Mouse (Mus musculus) yolk sac, embryonic 10.5 days (tissue): ENCODE results near the gene Suco.

Experiments used
- DNase-seq: peaks from one replicate; pipeline ENCODE4 v3.0.0-alpha.2; 2017; ENCODE audit warnings: low spot score

Suco gene

DNA sequence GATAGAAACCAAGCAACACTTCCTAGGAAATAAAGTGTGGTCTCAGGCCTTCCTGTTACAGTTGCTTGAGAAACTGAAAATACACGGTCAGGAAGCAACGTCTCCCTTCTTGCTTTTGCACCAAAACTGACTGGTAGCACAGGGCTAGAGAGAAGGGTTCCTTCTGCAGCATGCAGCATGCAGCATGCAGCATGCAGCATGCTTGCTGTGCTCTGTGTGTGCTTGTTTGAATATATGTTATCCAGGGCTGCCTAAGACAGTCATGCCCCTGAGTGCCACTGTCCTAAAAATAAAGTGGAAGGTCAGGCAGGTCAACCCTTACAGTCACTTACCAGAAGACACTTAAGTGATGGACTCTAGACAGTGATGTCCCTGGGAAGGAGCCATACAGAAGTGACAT lies 17.6 kb upstream of the Suco start:
- no peak for DNase-seq

DNA sequence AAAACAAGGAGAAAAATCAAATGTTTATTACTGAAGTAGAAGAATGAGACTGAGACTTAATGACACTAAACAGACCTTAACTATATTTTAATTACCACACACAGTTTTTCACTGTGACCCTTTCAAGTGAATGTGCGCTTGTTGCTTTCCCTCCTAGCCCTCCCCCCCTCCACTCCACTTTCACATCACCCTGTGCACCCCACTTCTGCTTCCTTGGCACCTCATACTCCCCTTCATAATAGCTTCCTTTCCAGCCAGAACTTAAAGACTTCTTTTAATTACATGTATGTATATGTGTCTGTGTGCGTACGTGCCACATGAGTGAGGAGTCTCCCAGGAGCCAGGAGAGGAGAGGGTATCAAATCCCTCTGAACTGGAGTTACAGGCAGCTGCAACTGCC lies 12.3 kb upstream of the Suco start:
- no peak for DNase-seq

DNA sequence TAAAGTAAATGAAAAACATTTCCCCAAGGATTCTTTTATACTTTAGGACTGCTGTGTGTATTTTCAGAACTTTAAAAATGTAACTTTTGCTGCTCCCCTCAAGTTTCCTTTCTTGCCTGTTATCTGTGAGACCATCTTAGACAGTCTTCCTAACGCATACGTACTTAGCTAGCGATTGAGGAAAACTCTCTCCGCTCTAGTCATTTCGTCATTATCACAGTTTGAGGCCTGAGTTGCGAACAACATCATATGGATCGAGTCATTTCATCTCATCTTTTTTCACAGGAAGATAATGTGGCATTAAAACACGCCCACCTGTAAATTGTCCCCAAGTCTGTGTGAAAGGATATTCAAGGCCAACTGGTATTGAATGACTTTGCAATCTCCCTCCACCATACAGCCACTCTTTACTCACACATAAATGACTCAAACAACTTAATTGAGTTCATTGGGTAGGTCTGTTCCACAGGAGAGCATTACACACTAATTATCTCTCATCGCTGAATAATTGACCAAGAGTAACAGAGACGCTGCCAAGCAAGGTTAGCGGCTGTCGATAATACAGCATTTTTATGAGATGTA lies 11.3 kb upstream of the Suco start:
- no peak for DNase-seq

DNA sequence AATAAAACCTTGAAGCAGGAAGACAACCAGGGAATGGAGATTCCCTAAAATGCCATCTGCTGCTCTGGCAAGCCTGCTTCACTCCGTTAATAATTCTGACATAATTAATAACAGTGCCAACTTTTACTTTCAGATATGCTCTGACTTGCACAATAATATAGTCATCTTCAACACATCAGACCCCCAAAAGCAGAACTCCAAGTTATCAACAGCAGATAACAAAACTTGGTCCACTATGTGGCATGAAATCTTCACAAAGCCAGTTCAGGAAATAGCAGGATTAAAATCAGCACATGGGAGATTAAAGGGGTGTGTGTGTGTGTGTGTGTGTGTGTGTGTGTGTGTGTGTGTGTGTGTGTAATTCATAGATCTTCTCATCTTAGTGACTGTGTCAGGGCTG lies 9.3 kb upstream of the Suco start:
- no peak for DNase-seq

DNA sequence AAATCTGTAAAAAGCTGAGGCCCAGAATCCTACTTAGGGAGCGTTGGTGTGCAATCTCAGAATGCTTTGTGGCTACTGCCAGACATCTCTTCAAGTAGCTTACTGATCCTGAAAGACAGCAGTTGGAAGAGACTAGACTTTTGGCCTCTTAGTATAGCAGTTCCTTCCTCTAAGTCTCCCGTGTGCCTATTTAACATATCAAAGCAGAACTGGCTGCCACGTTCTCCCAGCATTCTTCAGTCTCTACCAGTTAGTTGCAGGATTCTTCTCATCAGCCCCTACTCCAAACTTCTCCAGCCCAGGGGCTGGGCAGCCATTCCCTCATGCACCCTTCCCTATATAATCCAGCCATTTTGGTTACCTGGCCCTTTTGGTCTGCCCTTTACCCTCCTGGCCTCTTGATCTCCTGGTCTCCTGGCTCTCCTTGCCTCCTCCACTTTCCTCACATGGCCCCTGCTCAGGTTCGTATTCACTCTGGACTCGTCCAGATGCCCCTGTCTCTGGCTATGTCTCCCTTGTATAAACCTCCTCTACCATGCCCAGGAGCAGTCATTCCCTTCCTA lies 1.2 kb upstream of the Suco start:
- no peak for DNase-seq

DNA sequence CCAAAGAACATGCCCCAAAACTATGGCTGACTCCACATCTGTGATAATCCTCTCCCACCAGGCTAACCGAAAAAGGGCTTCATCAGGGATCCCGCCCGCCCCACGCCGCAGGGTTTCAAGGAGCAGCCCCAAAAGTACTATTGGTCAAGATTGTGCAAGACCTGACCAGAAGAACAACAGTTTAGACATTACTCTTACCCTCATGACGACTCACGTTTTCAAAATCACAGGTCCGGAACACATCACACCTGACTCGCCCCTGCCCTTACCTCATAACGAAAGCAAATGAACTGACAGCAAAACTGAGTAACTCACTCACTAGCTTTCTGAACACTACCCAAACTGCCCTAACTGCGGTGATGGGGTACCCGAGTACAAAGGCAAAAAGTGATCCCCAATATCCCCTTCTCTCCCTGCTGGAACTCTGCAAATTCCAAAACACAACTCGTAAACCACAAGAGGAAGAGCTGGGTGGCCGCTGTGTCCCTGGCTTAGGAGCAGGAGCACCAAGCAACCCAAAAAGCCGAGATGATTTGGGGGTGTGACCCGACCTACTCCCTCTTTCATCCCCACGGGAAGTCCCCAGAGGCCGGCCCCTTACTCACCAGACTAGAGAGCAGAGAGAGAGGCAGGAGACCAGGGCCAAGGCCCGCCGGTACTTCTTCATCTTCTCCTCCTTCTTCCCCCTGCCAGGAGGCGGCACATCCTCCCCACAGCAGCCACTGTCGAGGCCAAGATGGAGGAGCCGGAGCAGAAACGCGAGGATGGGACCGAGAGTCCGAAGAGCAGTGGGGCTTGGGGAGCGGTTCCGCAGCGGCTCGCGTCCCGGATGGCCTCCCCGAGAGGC lies 553 bp downstream of the Suco start:
- peak; percentile 31 for DNase-seq

DNA sequence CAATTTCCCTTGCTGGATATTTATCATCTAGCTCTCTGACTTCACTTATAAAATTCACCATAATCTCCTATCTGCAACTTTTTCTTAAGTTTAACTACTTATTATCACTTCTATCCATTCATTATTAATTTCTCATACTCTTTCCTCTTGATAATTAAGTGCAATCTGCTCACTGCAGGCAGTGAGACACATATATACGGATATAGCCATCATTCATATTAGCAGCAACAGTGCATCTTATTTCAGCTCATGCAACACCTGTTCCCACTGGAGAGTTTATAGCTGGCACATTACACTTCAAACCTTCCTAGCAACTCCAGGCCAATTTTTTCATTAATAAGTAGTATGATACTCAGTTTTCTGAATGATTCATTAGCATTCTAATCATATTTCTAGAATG lies 7.1 kb downstream of the Suco start:
- DNase-seq, result no peak

DNA sequence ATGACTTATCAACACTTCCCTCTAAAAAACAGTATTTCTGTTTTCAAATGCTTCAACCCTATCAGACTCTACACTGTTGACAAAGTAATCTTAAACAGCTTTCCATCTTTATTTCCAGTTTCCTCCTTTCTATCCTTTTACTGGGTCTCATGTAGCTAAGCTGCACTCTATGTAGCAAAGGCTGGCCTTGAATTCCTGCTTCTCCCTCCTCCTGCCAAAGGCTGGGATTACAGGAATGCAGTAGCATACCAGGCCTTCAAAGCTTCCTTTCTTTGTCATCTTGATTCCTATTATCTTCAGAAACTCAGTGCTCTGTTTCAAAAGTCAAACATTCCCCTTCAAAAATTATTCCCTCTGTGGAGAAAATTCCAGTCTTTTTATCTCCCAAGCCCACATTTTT lies 8.1 kb downstream of the Suco start:
- DNase-seq, result no peak

DNA sequence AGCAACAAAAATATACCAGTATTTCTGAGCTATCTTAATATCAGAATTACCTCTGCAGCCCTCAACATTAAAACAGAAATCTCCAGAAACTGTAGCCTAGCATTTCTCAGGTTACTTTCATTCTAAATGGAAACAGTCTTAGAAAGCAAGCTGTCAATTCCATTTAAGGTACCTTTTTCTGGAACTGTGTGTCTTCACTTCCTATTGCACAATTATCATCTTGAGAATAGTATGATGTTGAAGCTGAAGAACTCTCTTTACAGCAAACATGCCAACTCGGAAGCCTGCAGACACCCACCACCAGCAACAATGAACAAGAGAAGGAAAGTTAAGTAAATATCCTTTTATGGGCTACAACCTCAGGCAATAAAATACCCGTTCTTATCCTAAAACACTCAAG lies 12.7 kb downstream of the Suco start:
- no peak for DNase-seq

DNA sequence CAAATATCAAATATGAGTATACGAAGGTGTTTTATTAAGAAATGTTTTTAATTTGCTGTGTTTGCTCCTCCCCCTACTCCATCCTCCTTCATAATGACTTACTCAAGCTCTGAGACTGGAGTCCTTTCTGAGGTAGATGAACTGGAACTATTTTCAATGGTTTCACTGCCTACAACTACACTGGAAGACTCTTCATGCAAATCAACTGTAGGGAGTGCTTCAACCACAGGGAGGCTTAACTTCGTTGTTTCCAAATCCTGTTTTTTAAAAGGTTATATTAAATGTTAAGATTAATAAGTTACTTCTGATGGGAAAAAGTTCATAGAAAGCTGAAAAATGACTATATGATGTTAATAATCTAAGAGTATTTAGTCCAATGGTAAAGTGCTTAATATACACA lies 17.2 kb downstream of the Suco start:
- no peak for DNase-seq

DNA sequence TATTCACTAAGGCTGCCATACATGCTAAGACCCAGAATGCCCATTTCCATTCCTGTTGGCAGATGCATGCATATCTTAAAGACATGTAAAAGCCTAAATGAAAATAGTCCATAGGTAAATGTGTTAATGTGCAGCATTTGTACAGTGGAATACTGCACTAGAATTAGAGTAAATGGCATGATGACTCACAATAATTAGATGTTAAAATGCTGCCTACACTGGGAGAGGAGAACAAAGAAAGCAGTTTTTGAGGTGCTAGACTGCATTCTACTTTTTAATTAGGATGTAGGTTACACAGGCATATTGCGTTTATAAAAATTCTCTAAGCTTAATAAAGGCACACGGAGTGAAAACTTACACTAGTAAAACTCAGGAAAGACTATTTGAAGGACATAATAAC lies 49.8 kb downstream of the Suco start:
- DNase-seq, result no peak

DNA sequence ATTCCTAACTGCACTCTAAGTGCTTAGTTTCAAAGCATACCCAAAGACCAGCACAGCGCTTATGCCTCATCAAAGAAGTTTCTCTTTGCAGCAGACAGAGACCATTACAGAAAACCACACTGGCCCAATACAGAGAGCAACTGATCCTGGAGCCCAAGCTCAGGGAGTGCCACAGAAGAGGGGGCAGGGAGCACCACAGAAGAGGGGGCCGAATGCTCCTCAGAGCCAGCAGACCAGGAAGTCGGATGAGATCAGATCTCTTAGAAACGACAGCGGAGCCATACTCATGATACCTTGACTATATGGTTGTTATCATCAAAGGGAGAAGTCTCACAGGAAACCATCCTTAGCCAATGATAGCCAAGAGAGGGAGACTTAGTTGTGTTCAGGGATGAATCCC lies 67.1 kb downstream of the Suco start:
- DNase-seq, result no peak

DNA sequence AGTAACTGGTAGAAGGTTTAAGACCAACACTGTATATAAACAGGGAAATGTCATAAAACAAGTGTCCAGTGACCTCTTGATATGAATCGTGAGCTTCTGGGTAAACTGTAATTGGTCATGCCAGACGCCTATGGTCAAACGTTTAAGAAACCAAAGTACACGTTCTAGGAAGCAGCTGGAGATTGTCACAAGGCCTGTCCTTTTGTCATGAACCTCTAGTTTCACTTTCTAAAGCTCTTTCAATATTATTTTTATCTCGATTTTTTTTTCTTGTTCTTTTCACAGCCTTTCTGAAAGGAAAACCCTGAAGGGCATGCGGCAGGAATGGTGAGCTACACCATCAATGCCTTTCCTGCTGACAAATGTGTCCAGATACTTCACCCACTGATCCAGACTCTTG lies 67.5 kb downstream of the Suco start:
- DNase-seq, result no peak

DNA sequence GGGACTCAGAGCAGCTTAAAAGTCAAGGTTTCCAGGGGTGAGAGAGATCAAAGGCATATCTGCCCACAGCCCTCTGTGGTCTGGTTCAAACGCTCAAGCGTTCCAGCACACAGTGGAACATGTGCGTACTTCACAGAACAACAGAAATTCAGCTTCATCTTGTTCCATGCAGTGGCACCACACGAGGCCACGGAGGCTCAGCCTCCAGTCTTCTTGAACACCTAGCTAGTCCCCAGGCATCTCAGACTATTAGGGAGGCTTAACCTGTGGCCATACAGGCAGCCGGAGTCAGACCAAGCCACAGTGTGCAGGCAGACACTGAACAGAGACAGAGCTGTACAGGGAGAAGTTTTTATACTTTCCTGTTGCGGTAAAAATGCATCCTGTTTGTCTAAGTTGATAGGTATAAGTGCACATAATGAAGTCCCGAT lies 71.9 kb downstream of the Suco start:
- no peak for DNase-seq

DNA sequence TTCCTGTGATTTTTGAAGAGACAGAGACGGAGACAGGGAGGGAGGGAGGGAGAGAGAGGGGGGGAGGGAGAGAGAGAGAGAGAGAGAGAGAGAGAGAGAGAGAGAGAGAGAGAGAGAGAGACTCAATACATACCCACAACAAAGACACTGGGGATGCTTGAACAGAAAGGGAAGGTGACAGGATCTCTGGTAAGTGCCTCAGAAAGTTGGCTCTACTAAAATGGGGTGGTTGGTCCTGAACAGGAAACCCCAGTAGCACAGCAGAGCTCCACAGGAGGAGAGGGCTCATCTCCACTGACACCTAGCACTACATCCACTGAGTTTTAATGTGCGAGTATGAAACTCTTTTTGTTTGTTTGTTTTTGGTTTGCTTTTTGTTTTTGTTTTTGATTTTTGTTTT lies 75.2 kb downstream of the Suco start:
- no peak for DNase-seq

DNA sequence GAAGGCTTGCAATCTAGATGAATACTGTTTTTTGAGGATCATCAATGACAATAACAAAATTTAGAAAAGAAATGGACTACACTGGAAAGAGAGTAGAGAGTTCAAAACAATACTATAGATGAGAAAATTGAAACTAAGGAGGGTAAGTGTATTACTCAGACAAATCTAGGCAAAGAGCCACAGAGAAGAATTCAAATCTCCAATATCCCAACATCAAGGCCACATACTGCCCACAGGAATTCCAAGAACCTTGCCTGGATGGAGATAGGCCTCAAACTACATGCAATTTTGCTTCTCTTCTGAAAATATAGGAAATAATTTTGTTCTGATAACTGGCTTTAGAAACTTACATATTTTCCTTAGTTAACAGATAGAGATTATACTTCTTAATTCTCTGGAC lies 76.2 kb downstream of the Suco start:
- DNase-seq, result no peak

DNA sequence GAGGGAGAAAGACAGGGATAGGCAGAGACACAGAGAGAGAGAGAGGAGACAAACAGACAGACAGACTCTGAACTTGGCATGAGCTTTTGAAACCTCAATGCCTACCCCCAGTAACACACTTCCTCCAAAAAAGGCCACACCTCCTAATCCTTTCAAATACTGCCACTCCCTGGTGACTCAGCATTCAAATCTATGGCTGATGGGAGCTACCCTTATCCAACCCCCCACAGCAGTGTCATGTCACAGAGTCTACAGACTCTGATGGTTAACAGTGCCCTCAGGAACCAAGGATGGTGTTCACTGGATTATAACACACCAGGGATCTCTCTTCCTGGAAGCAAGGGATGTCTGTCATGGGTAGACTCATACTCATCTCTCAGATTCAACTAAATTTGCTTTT lies 76.7 kb downstream of the Suco start:
- no peak for DNase-seq

DNA sequence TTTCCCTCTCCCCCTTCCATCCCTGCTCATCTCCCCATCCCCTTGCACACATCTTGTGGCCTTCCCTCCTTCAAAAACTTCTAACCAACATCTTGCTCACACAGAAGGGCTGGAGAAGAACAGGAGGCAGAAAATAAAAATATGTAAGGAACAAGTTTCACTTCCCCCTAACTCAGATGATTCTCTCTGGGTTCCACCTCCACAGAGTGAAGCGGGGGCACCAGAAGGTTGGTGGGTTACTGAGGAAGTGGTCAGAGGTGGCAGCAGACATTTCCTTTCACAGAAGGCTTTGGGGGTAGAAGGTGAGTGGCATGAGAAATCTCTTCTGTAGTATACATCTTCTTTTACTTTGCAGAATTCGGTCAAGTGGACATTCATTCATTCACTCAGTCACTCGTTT lies 77.6 kb downstream of the Suco start:
- no peak for DNase-seq

DNA sequence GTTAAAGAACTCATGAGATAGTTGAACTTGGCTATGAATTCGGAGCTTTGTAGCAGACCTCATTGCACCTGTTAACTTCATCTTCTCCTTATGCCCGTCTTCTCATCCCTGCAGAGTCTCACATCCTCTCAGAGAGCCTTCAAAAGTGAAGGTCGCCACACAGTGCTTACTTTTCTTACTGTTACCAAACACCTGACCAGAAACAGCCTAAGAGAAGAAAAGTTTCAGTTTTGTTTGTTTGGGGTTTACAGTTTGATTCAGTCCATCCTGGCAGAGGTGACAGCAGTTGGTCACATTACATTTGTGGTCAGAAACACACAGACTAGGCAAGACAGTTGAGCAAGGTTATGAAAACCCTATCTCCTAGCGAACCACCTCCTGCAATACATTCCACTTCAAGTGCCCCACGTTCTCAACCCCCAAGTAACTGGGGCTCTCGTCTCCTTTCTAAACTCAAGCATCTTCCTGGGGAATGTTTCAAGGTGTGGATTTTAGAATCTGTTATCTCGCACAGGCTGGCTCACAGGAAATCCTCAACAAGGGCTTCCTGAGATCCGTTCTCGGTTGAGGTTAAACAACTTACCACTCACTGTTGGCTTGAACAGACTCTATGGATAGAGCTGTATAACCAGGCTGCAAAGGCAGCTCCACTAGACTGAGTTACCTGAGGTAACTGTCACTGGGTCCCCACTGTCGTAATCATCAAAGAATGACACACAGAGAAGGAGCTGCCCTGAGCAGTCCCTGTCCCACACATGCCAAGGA lies 81.9 kb downstream of the Suco start:
- no peak for DNase-seq

DNA sequence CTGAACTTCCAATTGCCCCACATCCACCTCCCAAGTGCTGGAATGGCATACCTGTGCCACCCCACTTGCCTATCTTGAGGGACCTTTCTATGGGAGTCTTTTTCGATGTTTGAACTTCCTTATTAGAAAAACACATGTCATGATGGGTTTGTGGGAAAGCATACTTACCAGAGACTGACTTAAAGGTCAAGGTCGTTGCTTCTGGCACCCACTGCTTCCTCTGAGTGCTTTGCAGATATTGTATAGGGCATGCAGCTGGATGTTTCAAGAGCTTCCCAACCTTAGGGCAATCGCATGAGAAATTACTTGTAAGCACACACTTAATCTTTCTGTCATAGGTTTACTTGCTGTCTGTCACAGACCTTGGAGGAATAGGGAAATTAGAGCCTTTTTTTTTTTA lies 83.2 kb downstream of the Suco start:
- no peak for DNase-seq

DNA sequence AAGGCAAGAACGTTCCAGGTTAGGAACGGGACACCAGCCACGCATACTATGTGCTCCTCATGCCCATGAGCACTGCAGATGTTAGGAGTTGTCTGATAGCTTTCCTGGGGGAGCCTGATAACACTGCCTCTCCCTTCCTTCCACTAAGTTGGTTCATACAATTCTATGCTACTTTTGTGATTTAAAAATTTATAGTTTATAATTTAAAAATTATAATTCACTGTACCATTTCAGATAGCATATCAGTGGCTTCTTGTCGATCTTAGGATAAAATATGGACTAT lies 83.9 kb downstream of the Suco start:
- DNase-seq, result no peak

DNA sequence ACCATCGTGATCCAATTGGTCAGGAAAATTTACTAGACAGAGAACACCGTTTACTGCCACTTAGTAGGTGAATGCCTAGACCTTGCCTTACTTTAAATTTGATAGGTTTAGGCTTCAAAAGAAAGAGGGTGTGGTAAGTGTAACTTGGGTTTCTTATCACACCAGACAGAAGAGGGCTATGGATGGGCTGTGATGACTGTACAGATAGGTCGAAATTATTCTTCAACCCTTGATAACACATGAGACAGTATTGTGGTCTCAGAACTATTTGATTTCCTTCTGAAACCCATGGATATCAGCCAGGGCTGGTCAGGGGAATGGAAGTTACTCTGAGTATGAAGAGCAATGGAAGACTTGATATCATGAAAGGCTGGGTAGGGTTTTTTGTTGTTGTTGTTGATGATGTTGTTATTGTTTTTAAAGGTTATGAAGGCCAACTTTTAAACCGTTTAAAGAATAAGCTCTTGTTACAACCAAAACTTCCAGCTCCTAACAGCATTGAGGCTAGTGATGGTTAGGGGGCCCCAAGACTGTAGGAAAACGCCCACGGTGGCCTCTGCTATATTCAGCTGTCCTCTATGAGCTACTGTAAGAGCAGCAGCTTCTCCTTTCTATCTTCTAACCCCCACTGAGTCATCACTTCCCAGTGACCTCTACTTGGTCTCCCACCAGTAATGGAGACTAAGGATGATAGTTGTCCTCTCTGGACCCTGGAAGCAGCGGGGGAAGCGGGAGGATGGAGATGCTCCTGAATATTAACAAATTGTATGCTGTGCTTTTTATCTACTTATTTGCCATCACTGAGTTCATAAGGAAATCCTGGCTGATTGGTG lies 84.4 kb downstream of the Suco start:
- no peak for DNase-seq
